Mouse (Mus musculus) adipose tissue, adult 10 weeks (tissue): ENCODE measurements around the gene Man2c1. TPM values are rescaled to one million over a fixed set of nuclear protein-coding genes. Genes with fewer than 3 reads are reported as not detected.

Source experiments
- polyA plus RNA-seq: library from polyadenylated mRNA; stranded (reverse); fragments of 350-450 nt; fragmentation: Illumina TruSeq; extraction: RNeasy Lipid Tissue Mini Kit (QIAGEN cat#74804); gene quantifications from one replicate; pipeline ENCODE4 v1.2.3, GENCODE M21; 2014; ENCODE audit warnings: low read depth, low replicate concordance

Gene Man2c1
- 90.5 TPM for polyA plus RNA-seq

DNA sequence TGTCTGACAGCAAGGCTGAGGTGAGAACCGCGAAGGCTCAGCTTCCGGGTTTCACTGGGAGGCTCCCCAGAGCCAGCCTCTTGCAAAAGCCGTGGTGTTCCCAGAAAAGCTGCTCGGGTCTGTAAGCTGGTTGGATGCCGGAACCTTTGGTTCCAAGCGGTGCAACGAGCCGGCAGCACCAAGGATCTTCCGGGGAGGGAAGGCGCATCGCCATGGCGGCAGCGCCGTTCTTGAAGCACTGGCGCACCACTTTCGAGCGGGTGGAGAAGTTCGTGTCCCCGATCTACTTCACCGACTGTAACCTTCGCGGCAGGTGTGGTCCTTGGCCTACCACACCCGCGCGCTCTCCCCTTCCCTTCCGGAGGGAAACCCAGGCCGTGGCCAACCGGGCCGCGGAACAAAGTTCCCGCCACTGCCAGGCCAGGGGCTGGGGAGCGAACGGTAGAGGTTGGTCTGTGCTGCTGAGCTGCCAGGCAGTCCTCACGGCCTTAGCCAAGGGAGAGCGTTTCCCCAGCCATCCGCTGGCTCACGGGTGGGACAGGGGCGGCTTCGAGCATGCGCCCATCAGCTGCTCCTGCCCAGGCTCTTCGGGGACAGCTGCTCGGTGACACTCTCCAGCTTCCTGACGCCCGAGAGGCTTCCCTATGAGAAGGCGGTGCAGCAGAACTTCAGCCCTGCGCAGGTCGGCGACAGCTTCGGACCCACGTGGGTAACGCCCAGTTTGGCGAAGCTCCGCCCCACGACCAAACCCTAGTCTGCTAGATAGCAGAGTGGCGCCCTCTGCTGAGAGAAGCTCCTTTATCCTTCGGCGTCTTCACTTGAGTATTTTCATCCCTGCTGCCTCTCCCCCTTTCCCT is at the start of gene Man2c1:
TSS of gene Man2c1 (plus strand) at position 114 of the 857 bp plus-strand sequence.

DNA sequence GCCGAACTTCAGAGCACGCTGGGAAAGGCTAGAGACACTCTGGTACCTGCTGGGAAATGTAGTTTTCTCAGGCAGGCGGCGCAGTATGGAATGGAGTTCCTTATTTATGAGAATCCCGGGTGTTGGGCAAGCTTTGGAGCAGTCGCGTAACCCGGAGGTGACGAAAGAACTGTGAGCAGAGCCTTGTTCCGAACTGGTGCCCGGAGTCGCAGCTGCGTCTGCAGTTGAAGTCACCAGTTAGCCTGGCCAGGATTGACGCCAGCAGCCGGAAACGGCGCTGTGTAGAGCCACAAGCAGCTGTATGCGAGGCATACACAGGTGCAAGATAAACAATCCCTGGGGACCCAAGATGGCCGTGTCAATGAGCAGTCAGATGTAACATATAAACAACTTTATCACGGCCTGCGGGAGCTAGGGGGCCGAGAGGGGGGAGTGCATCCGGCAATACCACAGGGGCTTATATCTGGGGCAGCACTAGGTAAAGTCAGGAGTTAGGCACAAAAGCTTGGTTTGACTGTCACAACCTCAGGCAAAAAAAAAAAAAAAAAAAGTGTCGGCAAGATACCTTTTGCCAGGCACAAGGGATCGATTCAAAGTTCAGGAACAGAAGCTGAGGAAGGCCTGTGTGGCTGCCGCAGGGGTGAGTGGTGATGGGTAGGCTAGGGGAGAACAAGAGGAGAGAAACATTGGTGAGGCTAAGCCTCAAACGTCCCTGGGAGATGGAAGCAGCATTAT is 17.8 kb downstream of the Man2c1 start, which contains the start of gene Neil1:
TSS of gene Neil1 (minus strand) at position 162 of the 735 bp plus-strand sequence.

DNA sequence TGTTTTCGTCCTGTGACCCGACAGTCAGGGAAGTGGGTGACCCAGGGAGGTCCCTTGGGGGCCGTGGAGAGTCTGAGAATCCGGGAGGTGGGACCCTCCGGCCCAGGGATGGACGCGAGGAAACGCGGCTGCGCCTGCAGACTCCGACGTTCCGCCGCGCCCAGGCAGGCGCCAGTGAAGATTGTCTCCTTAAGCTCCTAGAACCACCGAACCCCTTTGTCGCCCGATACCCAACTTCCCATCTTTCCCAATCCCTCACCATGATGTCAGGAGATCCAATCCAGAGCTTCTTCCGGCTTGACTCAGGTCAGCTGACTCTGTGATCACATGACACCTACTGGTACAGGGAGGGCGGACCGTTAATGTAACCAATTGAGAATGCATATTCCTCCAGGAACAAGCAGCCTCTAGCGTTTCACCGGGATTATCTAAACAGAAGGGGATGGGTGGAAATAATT is 27.6 kb downstream of the Man2c1 start, which contains the start of gene Commd4:
TSS of gene Commd4 (minus strand) at position 319 of the 458 bp plus-strand sequence.

Other genes starting within 250 kb of the Man2c1 start
- gene Snx33, start 202.3 kb upstream of the Man2c1 start, polyA plus RNA-seq, result 13.8 TPM
- gene Imp3, start 193.2 kb upstream of the Man2c1 start, polyA plus RNA-seq, result 73.5 TPM
- 13.0 TPM for gene Snupn, start 179.8 kb upstream of the Man2c1 start, polyA plus RNA-seq
- 27.0 TPM for gene Ptpn9, start 135.8 kb upstream of the Man2c1 start, polyA plus RNA-seq
- gene Sin3a, start 58.6 kb upstream of the Man2c1 start, polyA plus RNA-seq, result 24.4 TPM
- gene Neil1, start 17.6 kb downstream of the Man2c1 start, polyA plus RNA-seq, result 9.1 TPM
- gene Commd4, start 27.6 kb downstream of the Man2c1 start, polyA plus RNA-seq, result 113 TPM
- not detected for gene Trcg1, start 105.9 kb downstream of the Man2c1 start, polyA plus RNA-seq
- gene 1700017B05Rik, start 131.9 kb downstream of the Man2c1 start, polyA plus RNA-seq, result 19.8 TPM